ENCODE assay signal across 17 mouse cellular contexts in the genomic region with DNA sequence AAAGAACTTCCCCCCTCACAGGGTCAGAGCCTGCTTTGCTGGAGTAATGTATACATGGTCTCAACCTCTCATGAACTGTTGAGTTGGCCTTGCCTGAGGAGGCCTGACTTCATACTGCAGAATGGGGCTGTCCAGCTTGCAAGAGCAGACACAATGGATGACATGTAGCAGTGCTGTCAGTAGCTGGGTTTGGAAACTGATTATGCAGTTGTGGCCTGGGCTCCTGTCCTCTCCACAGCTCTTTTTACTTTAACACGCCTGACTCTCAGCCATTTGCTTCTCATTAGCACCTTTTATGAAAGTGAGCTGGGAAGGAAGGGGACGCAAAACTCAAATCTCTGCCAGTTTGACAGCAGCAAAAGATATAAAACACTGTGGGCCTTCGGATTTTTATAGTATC.
"Had no signal": no experiment of that assay in that cellular context is flagged by ENCODE, and none has a peak within 500 bp of the region (broad histone marks: within the 10 kb centered on the region; RNA-seq: fewer than 3 reads in every experiment).

No protein-coding gene starts in this region.

- H3K4me1 ChIP-seq: limb, embryonic 13.5 days; liver, embryonic 13.5 days; stomach, embryonic 15.5 days had no signal

- H3K27ac ChIP-seq: kidney, postnatal 0 days; layer of hippocampus, adult 2 months; limb, embryonic 10.5 days; limb, embryonic 13.5 days; liver, embryonic 13.5 days; stomach, embryonic 15.5 days had no signal

- H3K4me2 ChIP-seq: limb, embryonic 13.5 days; liver, embryonic 13.5 days; midbrain, embryonic 11.5 days; stomach, embryonic 15.5 days had no signal

- DNase-seq: kidney, postnatal 25 days; layer of hippocampus, adult 9-11 months; liver, embryonic 13.5 days; lung, adult 2 months; lung, postnatal 14 days; lung, postnatal 4 days; midbrain, embryonic 14.5 days; right cerebral cortex, postnatal 14 days; spleen, adult 18-20 months; thymus, adult 18-20 months; thymus, postnatal 36 days had no signal

- H3K27me3 ChIP-seq: limb, embryonic 13.5 days; liver, embryonic 13.5 days; stomach, embryonic 15.5 days had no signal

- H3K4me3 ChIP-seq: layer of hippocampus, adult 2 months; limb, embryonic 10.5 days; limb, embryonic 13.5 days; liver, embryonic 13.5 days; stomach, embryonic 15.5 days had no signal

- H3K9ac ChIP-seq: limb, embryonic 13.5 days; liver, embryonic 13.5 days; stomach, embryonic 15.5 days had no signal

- H3K36me3 ChIP-seq: limb, embryonic 10.5 days; limb, embryonic 13.5 days; liver, embryonic 13.5 days; stomach, embryonic 15.5 days had no signal

- H3K9me3 ChIP-seq: limb, embryonic 10.5 days; limb, embryonic 13.5 days; liver, embryonic 13.5 days; stomach, embryonic 15.5 days had no signal
